Mouse (Mus musculus) liver, postnatal 0 days (tissue): ENCODE results near the gene L3mbtl4.

Experiments used
- CTCF ChIP-seq: sonication (generic); IDR thresholded peaks from 2 replicates; pipeline ENCODE4 v1.5.1; 2016; ENCODE audit warnings: antibody characterized with exemption, low read depth
- EP300 ChIP-seq: IDR thresholded peaks from 2 replicates; pipeline ENCODE4 v1.6.1; 2016; ENCODE audit warnings: antibody characterized with exemption, low read depth, mild to moderate bottlenecking

GRCm38 (mm10) chr17:68467311-68467710 is 193.7 kb downstream of the L3mbtl4 start:
- TF ChIP-seq CTCF = no peak
- TF ChIP-seq EP300 = no peak
